Comparison of ENCODE assay signal across 20 mouse cellular contexts in the genomic region with DNA sequence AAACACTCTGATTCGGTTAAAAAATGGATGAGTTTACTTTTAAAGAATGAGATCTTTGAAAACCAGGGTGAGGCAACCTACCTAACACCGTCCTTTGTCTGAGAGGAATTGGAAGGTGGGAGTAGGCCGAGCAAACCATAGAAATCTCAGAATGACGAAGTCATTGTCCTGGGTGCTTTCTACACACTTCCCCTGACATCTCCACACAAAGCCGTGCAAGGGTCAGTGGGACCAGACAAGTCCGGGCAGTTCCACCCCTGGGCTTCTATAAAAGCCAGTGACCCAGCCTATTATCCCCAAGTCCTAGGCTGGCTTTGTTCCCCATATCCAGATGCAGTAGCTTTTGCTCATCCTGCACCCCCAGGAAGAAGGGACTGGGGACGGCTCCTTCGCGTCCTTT.
"Had no signal": no experiment of that assay in that cellular context is flagged by ENCODE, and none has a peak within 500 bp of the region (broad histone marks: within the 10 kb centered on the region; RNA-seq: fewer than 3 reads in every experiment).

No protein-coding gene starts in this region.

- DNase-seq: kidney, postnatal 36 days; layer of hippocampus, postnatal 36 days; left cerebral cortex, postnatal 4 days; liver, postnatal 0 days; retina, postnatal 1 day; right cerebral cortex, postnatal 25 days; spleen, adult 18-20 months; thymus, postnatal 25 days had no signal

- H3K36me3 ChIP-seq: limb, embryonic 12.5 days; limb, embryonic 15.5 days; neural tube, embryonic 13.5 days; stomach, embryonic 15.5 days had no signal

- H3K27me3 ChIP-seq: limb, embryonic 12.5 days; limb, embryonic 15.5 days; neural tube, embryonic 13.5 days; stomach, embryonic 15.5 days had no signal

- H3K4me3 ChIP-seq: limb, embryonic 12.5 days; limb, embryonic 15.5 days; myocyte; neural tube, embryonic 13.5 days; stomach, embryonic 15.5 days had no signal

- ATAC-seq: liver, postnatal 0 days; lung, postnatal 0 days; midbrain, embryonic 16.5 days had no signal

- H3K4me2 ChIP-seq: limb, embryonic 12.5 days; limb, embryonic 15.5 days; liver, embryonic 11.5 days; lung, embryonic 14.5 days; neural tube, embryonic 13.5 days; stomach, embryonic 15.5 days had no signal

- H3K9ac ChIP-seq: limb, embryonic 12.5 days; limb, embryonic 15.5 days; liver, embryonic 14.5 days; liver, postnatal 0 days; lung, embryonic 14.5 days; neural tube, embryonic 13.5 days; stomach, embryonic 15.5 days had no signal

- H3K27ac ChIP-seq: kidney, postnatal 0 days; limb, embryonic 12.5 days; limb, embryonic 15.5 days; liver, embryonic 14.5 days; macrophage; neural tube, embryonic 13.5 days; stomach, embryonic 15.5 days had no signal

- H3K4me1 ChIP-seq: limb, embryonic 15.5 days; stomach, embryonic 15.5 days had no signal

- H3K9me3 ChIP-seq: limb, embryonic 12.5 days; limb, embryonic 15.5 days; neural tube, embryonic 13.5 days; stomach, embryonic 15.5 days had no signal
